19 mouse cellular contexts compared by ENCODE assay signal in genomic region chr3:143596011-143596683, GRCm38 (mm10).
A peak's percentile ranks its signal among the peaks of the same experiment; 100 is the strongest.
DNase-seq lines count a peak whose midpoint lies in the region; ATAC-seq and TF ChIP-seq lines count a peak whose summit lies in the region.
"Had no signal": no experiment of that assay in that cellular context is flagged by ENCODE, and none has a peak within 500 bp of the region (broad histone marks: within the 10 kb centered on the region; RNA-seq: fewer than 3 reads in every experiment).

No protein-coding gene starts in this region.

- no peak overlapping the region for H3K4me3 ChIP-seq in kidney, postnatal 0 days (replicated peaks; ENCODE audit: low read depth, low read length)
- no peak overlapping the region for H3K4me3 ChIP-seq in kidney, embryonic 14.5 days (ENCODE audit: low read length)
- no peak overlapping the region for H3K4me3 ChIP-seq in lung, postnatal 0 days (ENCODE audit: low read depth, low read length)
- no peak overlapping the region for H3K4me3 ChIP-seq in embryonic facial prominence, embryonic 10.5 days
- H3K4me3 ChIP-seq in limb, embryonic 10.5 days = no peak overlapping the region
- H3K4me3 ChIP-seq: embryonic facial prominence, embryonic 15.5 days; gastrocnemius, adult 2 months; hindbrain, embryonic 15.5 days; intestine, embryonic 15.5 days; kidney, embryonic 15.5 days; limb, embryonic 13.5 days; liver, embryonic 12.5 days; myocyte; neural tube, embryonic 13.5 days had no signal

- TF ChIP-seq EP300 in lung, postnatal 0 days (IDR thresholded peaks at IDR 0.05) = no peak

- no peak overlapping the region for H3K27ac ChIP-seq in kidney, postnatal 0 days
- H3K27ac ChIP-seq in kidney, embryonic 14.5 days (ENCODE audit: low read depth, low read length) = no peak overlapping the region
- H3K27ac ChIP-seq in lung, postnatal 0 days (ENCODE audit: low read length) = no peak overlapping the region
- no peak overlapping the region for H3K27ac ChIP-seq in embryonic facial prominence, embryonic 10.5 days (replicated peaks)
- H3K27ac ChIP-seq in limb, embryonic 10.5 days = 0 out of 2 replicates have a peak overlapping the region, but pooled peaks have one; percentile 50
- H3K27ac ChIP-seq: embryonic facial prominence, embryonic 15.5 days; gastrocnemius, adult 2 months; hindbrain, embryonic 15.5 days; intestine, embryonic 15.5 days; kidney, embryonic 15.5 days; limb, embryonic 13.5 days; liver, embryonic 12.5 days; neural tube, embryonic 13.5 days had no signal

- H3K36me3 ChIP-seq in kidney, postnatal 0 days (ENCODE audit: insufficient read depth, low read length) = no peaks in the 10 kb centered on the region
- H3K36me3 ChIP-seq in kidney, embryonic 14.5 days (ENCODE audit: control insufficient read depth, insufficient read depth, low read length) = no peaks in the 10 kb centered on the region
- H3K36me3 ChIP-seq in lung, postnatal 0 days (ENCODE audit: insufficient read depth, low read length) = no peaks in the 10 kb centered on the region
- H3K36me3 ChIP-seq in embryonic facial prominence, embryonic 10.5 days (replicated peaks) = no peaks in the 10 kb centered on the region
- H3K36me3 ChIP-seq in limb, embryonic 10.5 days = no peaks in the 10 kb centered on the region
- H3K36me3 ChIP-seq: embryonic facial prominence, embryonic 15.5 days; hindbrain, embryonic 15.5 days; intestine, embryonic 15.5 days; kidney, embryonic 15.5 days; limb, embryonic 13.5 days; liver, embryonic 12.5 days; neural tube, embryonic 13.5 days had no signal

- H3K9ac ChIP-seq in kidney, postnatal 0 days (ENCODE audit: low read depth, low read length) = no peak overlapping the region
- H3K9ac ChIP-seq in kidney, embryonic 14.5 days (ENCODE audit: low read depth, low read length) = no peak overlapping the region
- H3K9ac ChIP-seq in lung, postnatal 0 days (replicated peaks; ENCODE audit: low read depth) = no peak overlapping the region
- H3K9ac ChIP-seq: embryonic facial prominence, embryonic 15.5 days; forebrain, postnatal 0 days; hindbrain, embryonic 15.5 days; intestine, embryonic 15.5 days; kidney, embryonic 15.5 days; limb, embryonic 13.5 days; liver, embryonic 12.5 days; neural tube, embryonic 13.5 days had no signal

- TF ChIP-seq CTCF in kidney, postnatal 0 days (IDR thresholded peaks at IDR 0.05; ENCODE audit: low read depth) = peak; percentile 19; the same call in 1 of the 2 replicates
- TF ChIP-seq CTCF in lung, postnatal 0 days (IDR thresholded peaks at IDR 0.05) = no peak; the same call in 1 of the 2 replicates

- H3K4me1 ChIP-seq in kidney, postnatal 0 days (replicated peaks; ENCODE audit: insufficient read depth, low read length) = no peaks in the 10 kb centered on the region
- H3K4me1 ChIP-seq in kidney, embryonic 14.5 days (ENCODE audit: control insufficient read depth, insufficient read depth, low read length) = no peaks in the 10 kb centered on the region
- no peaks in the 10 kb centered on the region; the same call in 1 of the 2 replicates for H3K4me1 ChIP-seq in lung, postnatal 0 days (ENCODE audit: insufficient read depth, low read depth, low read length)
- peaks cover 39% of the 10 kb centered on the region for H3K4me1 ChIP-seq in embryonic facial prominence, embryonic 10.5 days
- peaks cover 47% of the 10 kb centered on the region for H3K4me1 ChIP-seq in limb, embryonic 10.5 days
- H3K4me1 ChIP-seq: hindbrain, embryonic 15.5 days; liver, embryonic 12.5 days had no signal

- no peak for ATAC-seq in kidney, postnatal 0 days (replicated peaks; ENCODE audit: low FRiP score, low read depth)
- ATAC-seq in kidney, embryonic 14.5 days (ENCODE audit: low FRiP score, low TSS enrichment) = no peak
- 0 out of 2 replicates have a peak, but pooled peaks have one; percentile 44 for ATAC-seq in lung, postnatal 0 days
- ATAC-seq in frontal cortex, adult (ENCODE audit: low TSS enrichment) = no peak
- ATAC-seq: forebrain, postnatal 0 days; liver, embryonic 12.5 days had no signal

- no peak overlapping the region for H3K4me2 ChIP-seq in kidney, postnatal 0 days (ENCODE audit: low read length)
- no peak overlapping the region for H3K4me2 ChIP-seq in kidney, embryonic 14.5 days (replicated peaks; ENCODE audit: low read depth, low read length)
- H3K4me2 ChIP-seq in lung, postnatal 0 days (replicated peaks; ENCODE audit: low read depth, low read length) = no peak overlapping the region
- H3K4me2 ChIP-seq: embryonic facial prominence, embryonic 15.5 days; heart, embryonic 11.5 days; hindbrain, embryonic 15.5 days; intestine, embryonic 15.5 days; kidney, embryonic 15.5 days; limb, embryonic 13.5 days; liver, embryonic 12.5 days; neural tube, embryonic 13.5 days had no signal

- no peaks in the 10 kb centered on the region for H3K9me3 ChIP-seq in kidney, postnatal 0 days (replicated peaks; ENCODE audit: low read length)
- H3K9me3 ChIP-seq in kidney, embryonic 14.5 days (ENCODE audit: control insufficient read depth, low read length) = no peaks in the 10 kb centered on the region
- no peaks in the 10 kb centered on the region for H3K9me3 ChIP-seq in lung, postnatal 0 days (ENCODE audit: low read length)
- no peaks in the 10 kb centered on the region for H3K9me3 ChIP-seq in embryonic facial prominence, embryonic 10.5 days
- H3K9me3 ChIP-seq in limb, embryonic 10.5 days (replicated peaks) = no peaks in the 10 kb centered on the region
- H3K9me3 ChIP-seq: embryonic facial prominence, embryonic 15.5 days; hindbrain, embryonic 15.5 days; intestine, embryonic 15.5 days; kidney, embryonic 15.5 days; limb, embryonic 13.5 days; liver, embryonic 12.5 days; neural tube, embryonic 13.5 days had no signal

- 71% methylated on average over 5 of the region's 5 CpGs for WGBS in kidney, postnatal 0 days
- WGBS in kidney, embryonic 14.5 days = 72% methylated on average over 5 of the region's 5 CpGs
- 57% methylated on average over 5 of the region's 5 CpGs for WGBS in lung, postnatal 0 days
- 62% methylated on average over 5 of the region's 5 CpGs for WGBS in embryonic facial prominence, embryonic 10.5 days
- WGBS in limb, embryonic 10.5 days = 51% methylated on average over 5 of the region's 5 CpGs

- DNase-seq in kidney, postnatal 0 days (ENCODE audit: low spot score) = no peak
- DNase-seq in lung, postnatal 0 days (ENCODE audit: low spot score) = no peak
- DNase-seq in lung, postnatal 10 days = no peak
- peak; percentile 42 for DNase-seq in embryonic facial prominence, embryonic 10.5 days (ENCODE audit: low spot score)
- DNase-seq in limb, embryonic 10.5 days (ENCODE audit: low spot score) = peak; percentile 56
- DNase-seq: gastrocnemius, adult 2 months; lung, adult 18-20 months had no signal

- no peaks in the 10 kb centered on the region for H3K27me3 ChIP-seq in kidney, postnatal 0 days (ENCODE audit: insufficient read depth, low read length)
- H3K27me3 ChIP-seq in kidney, embryonic 14.5 days (ENCODE audit: control insufficient read depth, insufficient read depth, low read length) = no peaks in the 10 kb centered on the region
- no peaks in the 10 kb centered on the region for H3K27me3 ChIP-seq in lung, postnatal 0 days (replicated peaks; ENCODE audit: insufficient read depth, low read length)
- no peaks in the 10 kb centered on the region; the same call in 1 of the 2 replicates for H3K27me3 ChIP-seq in embryonic facial prominence, embryonic 10.5 days (replicated peaks; ENCODE audit: low read depth, poor library complexity, severe bottlenecking)
- no peaks in the 10 kb centered on the region for H3K27me3 ChIP-seq in limb, embryonic 10.5 days (ENCODE audit: low read depth, poor library complexity, severe bottlenecking)
- H3K27me3 ChIP-seq: embryonic facial prominence, embryonic 15.5 days; hindbrain, embryonic 15.5 days; intestine, embryonic 15.5 days; liver, embryonic 12.5 days; neural tube, embryonic 13.5 days had no signal

Comparison
In these comparisons a context has a peak if more than half of its experiments do, and no peak if none do; other contexts are left out.
1. DNase-seq: peak in embryonic facial prominence, embryonic 10.5 days (single experiment) and limb, embryonic 10.5 days (single experiment); none in kidney, postnatal 0 days (single experiment), lung, postnatal 0 days (single experiment) and lung, postnatal 10 days (single experiment).